Mouse (Mus musculus) stomach, embryonic 16.5 days (tissue): ENCODE measurements around the gene Vmo1. TPM values are rescaled to one million over a fixed set of nuclear protein-coding genes. Genes with fewer than 3 reads are reported as not detected.

Experiments used
- ATAC-seq: fragments of 200-750 bp; cut with Nextera tagmentation; 2 replicates; pipeline ENCODE4 v1.8.0; 2017; ENCODE audit warnings: moderate number of reproducible peaks, moderate TSS enrichment; ENCODE audit not compliant: insufficient read depth, low FRiP score
- H3K27ac ChIP-seq: fragments of 300-500 bp; sonication (generic); 2 replicates; pipeline ENCODE4 v1.5.1; 2014; ENCODE audit warnings: low read length
- H3K27me3 ChIP-seq: fragments of 300-500 bp; sonication (generic); 2 replicates; pipeline ENCODE4 v1.6.1; 2014; ENCODE audit warnings: low read length, control low read depth, mixed read lengths; ENCODE audit not compliant: control insufficient read depth, insufficient read depth
- H3K36me3 ChIP-seq: fragments of 300-500 bp; sonication (generic); 2 replicates; pipeline ENCODE4 v1.6.1; 2014; ENCODE audit warnings: low read length; ENCODE audit not compliant: control insufficient read depth, insufficient read depth
- H3K4me1 ChIP-seq: fragments of 300-500 bp; sonication (generic); 2 replicates; pipeline ENCODE4 v1.6.1; 2014; ENCODE audit warnings: low read length, control low read depth, mixed read lengths; ENCODE audit not compliant: control insufficient read depth, insufficient read depth
- H3K4me2 ChIP-seq: fragments of 300-500 bp; sonication (generic); 2 replicates; pipeline ENCODE4 v1.6.1; 2014; ENCODE audit warnings: low read depth, low read length, mixed read lengths
- H3K4me3 ChIP-seq: fragments of 300-500 bp; sonication (generic); replicated peaks from 2 replicates; pipeline ENCODE4 v1.5.1; 2014; ENCODE audit warnings: mild to moderate bottlenecking, low read length
- H3K9ac ChIP-seq: fragments of 300-500 bp; sonication (generic); 2 replicates; pipeline ENCODE4 v1.6.1; 2014; ENCODE audit warnings: low read length
- H3K9me3 ChIP-seq: fragments of 300-500 bp; sonication (generic); replicated peaks from 2 replicates; pipeline ENCODE4 v1.6.1; 2016; ENCODE audit warnings: low read length, control low read depth; ENCODE audit not compliant: control insufficient read depth
- WGBS: fragments of 180-500 bp; shearing (Covaris S2); extraction: QIAGEN DNeasy Blood & Tissue Kit; methylation state at CpG from one replicate; pipeline ENCODE4 v1.1.7; 2014; 5-methylcytosine and 5-hydroxymethylcytosine counted together
- polyA plus RNA-seq: library from polyadenylated mRNA; unstranded; fragments of >200 nt; fragmentation: Nextera tagmentation; extraction: Ambion mirVana; gene quantifications from 2 replicates; pipeline ENCODE4 v1.2.1, GENCODE M21; 2015

Gene Vmo1
- polyA plus RNA-seq, 1 experiment from 2014 or later = 0.92 TPM

DNA sequence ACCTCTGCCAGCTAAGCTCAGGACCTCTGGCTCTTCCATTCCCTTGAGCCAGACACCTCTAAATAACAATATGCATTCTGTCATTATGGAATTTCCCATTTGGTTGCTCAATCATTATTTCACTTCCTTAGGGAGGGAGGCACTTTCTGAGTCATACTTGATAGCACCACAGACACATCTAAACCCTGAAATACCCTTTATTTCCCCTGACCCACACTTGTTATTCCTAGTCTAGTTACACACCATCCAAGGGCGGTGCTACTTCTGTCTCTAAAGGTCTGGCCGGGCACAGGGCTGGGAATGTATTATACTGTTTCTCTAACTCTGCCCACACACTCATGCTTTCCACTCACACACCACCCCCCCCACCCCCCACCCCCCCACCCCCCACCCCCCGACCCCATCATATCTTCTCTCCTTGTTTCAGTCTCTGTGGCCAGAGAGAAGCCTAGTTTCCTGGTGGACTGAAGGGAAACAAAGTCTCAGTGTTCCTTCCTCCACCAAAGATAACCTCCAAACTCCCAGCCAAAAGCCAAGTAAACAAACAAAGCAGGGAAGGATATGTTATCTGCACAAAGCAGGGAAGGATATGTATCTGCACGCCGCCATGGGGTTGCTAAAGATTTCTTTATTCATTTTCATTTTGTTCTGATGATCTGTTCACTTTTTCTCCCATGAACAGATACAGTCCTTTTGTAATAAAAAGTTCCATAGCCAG, 46.4 kb downstream of the Vmo1 start:
- Histone ChIP-seq H3K4me1 (peaks cover 11% of the 10 kb centered on the region), H3K36me3 (no peaks in the 10 kb centered on the region), H3K27me3 (peaks cover 3% of the 10 kb centered on the region; the same call in 1 of the 2 replicates), H3K4me2 (no peak overlapping the region), H3K27ac (no peak overlapping the region), H3K4me3 (no peak overlapping the region), H3K9ac (no peak overlapping the region), H3K9me3 (no peaks in the 10 kb centered on the region)
- ATAC-seq = no peak
- 60% methylated on average over 5 of the region's 5 CpGs for WGBS

DNA sequence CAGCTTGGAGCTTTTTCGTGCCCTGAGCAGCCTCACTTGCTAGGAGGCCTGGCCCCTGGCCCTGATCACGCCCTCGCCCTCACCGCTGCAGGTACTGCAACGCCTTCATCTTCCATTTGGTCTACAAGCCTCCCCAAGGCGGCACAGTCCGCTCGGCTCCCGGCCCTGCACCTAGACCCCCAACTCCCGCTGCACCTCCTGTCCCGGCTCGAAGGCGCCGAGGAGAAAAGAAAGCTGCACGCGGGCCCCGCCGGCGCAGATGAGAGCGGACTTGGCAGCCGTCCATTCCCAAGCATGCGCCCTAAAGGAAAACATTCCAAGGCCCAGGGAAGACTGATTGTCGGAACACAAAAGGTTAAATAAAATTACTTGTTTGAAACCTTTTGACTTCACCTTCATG, 48.6 kb downstream of the Vmo1 start:
- Histone ChIP-seq H3K4me3 (peak overlapping the region; percentile 41), H3K27ac (no peak overlapping the region; the same call in 1 of the 2 replicates), H3K4me1 (peaks cover 11% of the 10 kb centered on the region), H3K9ac (peak overlapping the region; percentile 67), H3K27me3 (peaks cover 3% of the 10 kb centered on the region), H3K4me2 (peak overlapping the region; percentile 76), H3K9me3 (no peaks in the 10 kb centered on the region), H3K36me3 (no peaks in the 10 kb centered on the region)
- WGBS = 10% methylated on average over 23 of the region's 23 CpGs
- ATAC-seq = peak; percentile 27; the same call in 1 of the 2 replicates

DNA sequence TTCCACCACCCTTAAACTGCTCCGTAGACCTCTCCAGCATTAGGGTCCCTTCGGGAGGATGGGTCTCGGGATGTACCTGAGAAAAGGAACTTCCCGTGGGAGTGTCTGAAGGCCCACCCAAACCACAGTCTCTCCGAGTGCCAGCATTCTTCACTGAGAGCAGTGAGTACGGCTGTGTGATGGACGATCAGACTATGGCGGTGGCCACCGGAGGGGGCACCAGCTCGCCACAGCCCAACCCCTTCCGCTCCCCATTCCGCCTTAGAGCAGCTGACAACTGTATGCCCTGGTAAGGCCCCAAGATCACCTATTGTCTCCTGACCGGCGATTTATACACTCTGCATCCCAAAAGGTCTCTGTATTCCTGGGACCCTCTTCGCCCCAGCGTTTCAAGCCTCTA, 49.2 kb downstream of the Vmo1 start:
- Histone ChIP-seq H3K36me3 (no peaks in the 10 kb centered on the region), H3K9me3 (no peaks in the 10 kb centered on the region), H3K4me3 (peak overlapping the region; percentile 41), H3K27ac (no peak overlapping the region), H3K4me1 (peaks cover 11% of the 10 kb centered on the region), H3K4me2 (peak overlapping the region; percentile 76), H3K27me3 (peaks cover 6% of the 10 kb centered on the region), H3K9ac (peak overlapping the region; percentile 67; the same call in 1 of the 2 replicates)
- WGBS = 34% methylated on average over 16 of the region's 16 CpGs
- 0 out of 2 replicates have a peak, but pooled peaks have one; percentile 9 for ATAC-seq

DNA sequence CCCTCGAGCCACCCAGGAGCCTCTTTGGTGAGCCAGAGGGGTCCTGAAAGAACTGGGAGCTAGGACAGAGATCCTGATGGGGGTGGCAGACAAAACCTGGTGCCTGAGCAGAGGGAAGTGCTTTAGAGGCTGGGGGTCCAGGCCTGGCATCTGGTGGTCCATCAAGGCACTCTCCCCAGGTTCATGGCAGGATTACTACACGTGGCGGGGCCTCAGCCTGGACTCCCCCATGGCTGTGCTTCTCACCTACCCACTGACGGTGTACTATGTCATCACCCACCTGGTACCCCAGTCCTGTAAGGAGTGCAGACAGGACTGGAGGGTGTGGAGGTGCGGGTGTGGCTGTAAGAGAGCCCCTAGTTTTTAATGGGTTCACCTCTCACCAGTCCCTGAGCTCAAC, 50.4 kb downstream of the Vmo1 start:
- H3K27ac ChIP-seq = no peak overlapping the region
- H3K27me3 ChIP-seq = peaks cover 6% of the 10 kb centered on the region
- H3K36me3 ChIP-seq = no peaks in the 10 kb centered on the region
- 85% methylated on average over 5 of the region's 5 CpGs for WGBS
- no peaks in the 10 kb centered on the region for H3K9me3 ChIP-seq
- peaks cover 18% of the 10 kb centered on the region for H3K4me1 ChIP-seq
- no peak for ATAC-seq
- H3K4me3 ChIP-seq = no peak overlapping the region
- H3K9ac ChIP-seq = no peak overlapping the region
- no peak overlapping the region for H3K4me2 ChIP-seq

Other genes starting within 250 kb of the Vmo1 start
- not detected in 2 replicates for gene Alox12e, start 192.0 kb downstream of the Vmo1 start, polyA plus RNA-seq
- gene Alox15, start 162.6 kb downstream of the Vmo1 start, polyA plus RNA-seq = 12.7 and 19.7 TPM in 2 replicates
- gene Pelp1, start 104.6 kb downstream of the Vmo1 start, polyA plus RNA-seq = 32.0 and 32.2 TPM in 2 replicates
- 14.7 and 14.8 TPM in 2 replicates for gene Arrb2, start 82.0 kb downstream of the Vmo1 start, polyA plus RNA-seq
- 37.4 and 37.9 TPM in 2 replicates for gene Med11, start 62.7 kb downstream of the Vmo1 start, polyA plus RNA-seq
- 0.45 and 0.97 TPM in 2 replicates for gene Zmynd15, start 55.2 kb downstream of the Vmo1 start, polyA plus RNA-seq
- 9.0 and 10.5 TPM in 2 replicates for gene Cxcl16, start 54.6 kb downstream of the Vmo1 start, polyA plus RNA-seq
- 58.3 and 60.0 TPM in 2 replicates for gene Tm4sf5, start 9.4 kb downstream of the Vmo1 start, polyA plus RNA-seq
- gene Gltpd2, start 4.6 kb upstream of the Vmo1 start, polyA plus RNA-seq = 1.9 and 2.0 TPM in 2 replicates
- 614 and 657 TPM in 2 replicates for gene Psmb6, start 10.8 kb upstream of the Vmo1 start, polyA plus RNA-seq
- not detected in 2 replicates for gene Gm40193, start 18.3 kb upstream of the Vmo1 start, polyA plus RNA-seq
- gene Pld2, start 25.4 kb upstream of the Vmo1 start, polyA plus RNA-seq = 17.8 and 21.5 TPM in 2 replicates
- 12.5 and 13.0 TPM in 2 replicates for gene Mink1, start 48.3 kb upstream of the Vmo1 start, polyA plus RNA-seq
- not detected in 2 replicates for gene 4930544D05Rik, start 101.2 kb upstream of the Vmo1 start, polyA plus RNA-seq
- gene Chrne, start 104.6 kb upstream of the Vmo1 start, polyA plus RNA-seq = 0.37 TPM in 1 of 2 replicates, not detected in the other
- 0.16 and 0.19 TPM in 2 replicates for gene Gp1ba, start 124.5 kb upstream of the Vmo1 start, polyA plus RNA-seq
- 104 and 111 TPM in 2 replicates for gene Rnf167, start 132.6 kb upstream of the Vmo1 start, polyA plus RNA-seq
- 163 and 169 TPM in 2 replicates for gene Slc25a11, start 132.9 kb upstream of the Vmo1 start, polyA plus RNA-seq
- 1,820 and 1,821 TPM in 2 replicates for gene Pfn1, start 140.0 kb upstream of the Vmo1 start, polyA plus RNA-seq
- 19.3 and 126 TPM in 2 replicates for gene Eno3, start 142.6 kb upstream of the Vmo1 start, polyA plus RNA-seq
- gene Spag7, start 154.8 kb upstream of the Vmo1 start, polyA plus RNA-seq = 148 and 149 TPM in 2 replicates
- gene Camta2, start 173.5 kb upstream of the Vmo1 start, polyA plus RNA-seq = 14.2 and 15.8 TPM in 2 replicates
- gene Inca1, start 185.5 kb upstream of the Vmo1 start, polyA plus RNA-seq = 1.3 and 1.5 TPM in 2 replicates
- gene Kif1c, start 185.9 kb upstream of the Vmo1 start, polyA plus RNA-seq = 2.6 and 3.0 TPM in 2 replicates
- 5.0 and 5.9 TPM in 2 replicates for gene Zfp3, start 249.6 kb upstream of the Vmo1 start, polyA plus RNA-seq